ENCODE assay signal across 21 mouse cellular contexts in genomic region chr2:145047743-145048142, GRCm38 (mm10).
"Had no signal": no experiment of that assay in that cellular context is flagged by ENCODE, and none has a peak within 500 bp of the region (broad histone marks: within the 10 kb centered on the region; RNA-seq: fewer than 3 reads in every experiment).

No protein-coding gene starts in this region.

- H3K27ac ChIP-seq: liver, embryonic 13.5 days; liver, embryonic 15.5 days; lung, embryonic 15.5 days; macrophage; midbrain, embryonic 13.5 days; midbrain, embryonic 15.5 days; neural tube, embryonic 12.5 days; stomach, embryonic 15.5 days; stomach, postnatal 0 days had no signal

- H3K4me2 ChIP-seq: liver, embryonic 11.5 days; liver, embryonic 13.5 days; liver, embryonic 15.5 days; lung, embryonic 15.5 days; midbrain, embryonic 11.5 days; midbrain, embryonic 13.5 days; midbrain, embryonic 15.5 days; neural tube, embryonic 12.5 days; stomach, embryonic 15.5 days had no signal

- H3K4me1 ChIP-seq: liver, embryonic 13.5 days; liver, embryonic 15.5 days; lung, embryonic 15.5 days; midbrain, embryonic 13.5 days; midbrain, embryonic 15.5 days; neural tube, embryonic 12.5 days; stomach, embryonic 15.5 days had no signal

- H3K9me3 ChIP-seq: liver, embryonic 13.5 days; liver, embryonic 15.5 days; lung, embryonic 15.5 days; midbrain, embryonic 13.5 days; midbrain, embryonic 15.5 days; neural tube, embryonic 12.5 days; stomach, embryonic 15.5 days had no signal

- DNase-seq: liver, embryonic 13.5 days; liver, postnatal 0 days; lung, postnatal 10 days; retina, postnatal 1 day; right cerebral cortex, adult 18-20 months; right cerebral cortex, postnatal 25 days; right cerebral cortex, postnatal 4 days; thymus, adult 2 months; thymus, postnatal 25 days; thymus, postnatal 4 days had no signal

- H3K9ac ChIP-seq: liver, embryonic 13.5 days; liver, embryonic 15.5 days; liver, postnatal 0 days; lung, embryonic 15.5 days; midbrain, embryonic 13.5 days; midbrain, embryonic 15.5 days; neural tube, embryonic 12.5 days; stomach, embryonic 15.5 days had no signal

- H3K36me3 ChIP-seq: liver, embryonic 13.5 days; liver, embryonic 15.5 days; lung, embryonic 15.5 days; midbrain, embryonic 13.5 days; midbrain, embryonic 15.5 days; neural tube, embryonic 12.5 days; stomach, embryonic 15.5 days had no signal

- ATAC-seq: liver, postnatal 0 days; midbrain, embryonic 13.5 days; midbrain, embryonic 15.5 days had no signal

- H3K4me3 ChIP-seq: liver, embryonic 13.5 days; liver, embryonic 15.5 days; lung, embryonic 15.5 days; megakaryocyte, embryonic 14.5 days; midbrain, embryonic 13.5 days; midbrain, embryonic 15.5 days; neural tube, embryonic 12.5 days; stomach, embryonic 15.5 days had no signal

- H3K27me3 ChIP-seq: liver, embryonic 13.5 days; liver, embryonic 15.5 days; lung, embryonic 15.5 days; megakaryocyte, embryonic 14.5 days; midbrain, embryonic 13.5 days; midbrain, embryonic 15.5 days; neural tube, embryonic 12.5 days; stomach, embryonic 15.5 days had no signal
